Mouse (Mus musculus) forelimb bud, embryonic 11.5 days (tissue): ENCODE measurements at regions not wholly inside any gene's neighbourhood (a gene's known extent, or its start where the extent isn't known, plus 50 kb on each side); places are given as distances from the start of the nearest gene placed in this dataset.
"Not testable (repeated sequence)": the region's sequence is repeated elsewhere in the genome, so short reads cannot be mapped to it uniquely, and the experiment has no call there.

ENCODE experiments used
- DNase-seq: peaks from one replicate; pipeline ENCODE4 v3.0.0-alpha.2; 2012; ENCODE audit warnings: low read depth, low spot score

DNA sequence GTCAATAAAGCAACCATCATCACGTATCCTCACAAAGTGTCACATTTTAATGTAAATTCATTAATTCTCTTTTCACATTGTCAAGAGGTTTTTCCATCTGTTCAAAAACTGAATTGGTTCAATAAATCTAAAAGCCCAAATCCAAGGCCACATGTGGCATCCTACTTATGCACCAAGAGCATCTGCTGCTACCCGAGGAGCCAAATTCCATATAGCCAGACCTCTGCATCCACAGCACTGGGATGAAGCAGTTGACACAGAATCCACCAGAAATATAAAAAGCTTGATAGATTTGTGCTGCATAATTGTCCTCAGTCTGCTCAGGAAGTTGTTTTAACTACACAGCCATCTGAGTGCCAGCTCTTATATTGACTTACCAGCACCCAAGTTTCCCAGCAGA, 164.4 kb upstream of the Tram1l1 start:
- no peak for DNase-seq

DNA sequence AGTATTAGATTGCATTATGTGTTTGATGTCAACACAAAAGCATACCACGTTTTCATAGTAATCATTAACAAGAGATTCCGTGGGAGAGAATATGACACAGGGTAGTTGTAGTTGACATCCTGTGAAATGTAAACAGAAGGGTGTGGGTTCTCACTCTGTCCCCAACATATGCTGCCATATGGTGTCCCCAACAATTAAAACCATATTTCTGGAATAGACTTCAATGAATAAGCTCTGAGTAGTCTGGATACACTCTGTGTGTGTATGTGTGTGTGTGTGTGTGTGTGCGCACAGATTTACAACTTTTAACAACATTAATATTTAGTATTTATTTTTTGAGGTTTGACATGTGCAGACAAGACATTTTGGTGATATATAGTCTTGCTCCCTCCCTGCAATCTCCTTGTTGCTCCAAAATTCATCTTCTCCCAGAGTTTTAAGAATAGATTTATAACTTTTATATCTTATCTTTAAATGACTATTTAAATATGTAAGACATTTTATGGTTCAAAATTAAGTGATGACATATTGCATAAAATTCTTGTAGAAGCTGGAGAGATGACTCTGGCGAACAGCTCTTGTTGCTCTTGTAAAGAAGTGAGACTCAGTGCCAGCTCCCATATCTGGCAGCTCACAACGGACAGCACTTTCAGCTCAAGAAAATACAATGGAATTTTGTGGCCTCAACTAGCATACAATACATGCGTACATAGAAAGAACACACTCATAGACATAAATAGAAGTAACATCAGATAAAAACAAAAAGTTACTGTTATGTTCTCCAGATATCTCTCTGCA, 162.6 kb upstream of the Tram1l1 start:
- no peak for DNase-seq

DNA sequence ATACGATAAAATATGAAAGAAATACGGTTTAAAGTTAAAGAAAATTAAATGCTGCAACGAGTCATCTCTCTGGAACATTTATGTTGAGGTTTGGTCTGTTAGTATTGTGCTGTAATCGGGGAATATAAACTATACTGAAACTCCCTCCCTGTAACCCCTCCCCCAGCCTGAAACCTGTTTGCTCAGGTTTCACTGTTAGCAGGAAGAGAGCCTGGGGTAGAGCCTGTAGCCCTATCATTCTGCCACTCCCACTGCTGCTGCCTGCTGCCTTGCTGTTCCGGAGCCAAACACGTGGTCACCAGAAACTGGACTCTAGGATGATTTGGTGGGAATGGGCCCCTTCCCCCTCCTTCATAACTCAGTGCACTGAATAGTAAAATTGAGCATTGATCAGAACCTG, 127.3 kb upstream of the Tram1l1 start:
- not testable (repeated sequence) for DNase-seq

DNA sequence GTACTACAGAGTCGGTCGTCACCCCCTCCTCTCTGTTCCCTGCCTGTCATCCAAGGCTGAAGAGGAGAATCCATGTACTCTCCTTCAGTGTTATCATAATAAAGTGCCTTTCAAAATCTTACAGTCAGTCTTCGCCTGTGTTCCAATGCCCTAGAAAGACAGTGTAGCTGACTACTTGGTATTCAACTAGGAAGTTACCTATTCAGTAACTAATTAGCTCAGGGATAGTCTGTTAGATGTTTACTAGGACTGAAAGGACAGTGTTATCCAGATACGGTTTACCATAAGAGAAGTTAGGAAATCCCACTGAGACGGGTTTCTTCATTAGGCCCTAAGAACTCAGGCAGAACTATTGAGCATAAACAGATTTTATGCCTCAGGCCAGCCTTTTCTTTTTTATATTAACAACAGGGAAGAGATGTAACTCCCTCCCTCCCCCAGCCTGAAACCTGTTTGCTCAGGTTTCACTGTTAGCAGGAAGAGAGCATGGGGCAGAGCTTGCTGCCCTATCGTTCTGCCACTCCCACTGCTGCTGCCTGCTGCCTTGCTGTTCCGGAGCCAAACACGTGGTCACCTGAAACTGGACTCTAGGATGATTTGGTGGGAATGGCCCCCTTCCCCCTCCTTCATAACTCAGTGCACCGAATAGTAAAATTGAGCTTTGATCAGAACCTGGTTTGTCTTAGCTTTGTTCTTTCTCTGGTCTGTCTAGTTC, 120.3 kb upstream of the Tram1l1 start:
- DNase-seq, result not testable (repeated sequence)

DNA sequence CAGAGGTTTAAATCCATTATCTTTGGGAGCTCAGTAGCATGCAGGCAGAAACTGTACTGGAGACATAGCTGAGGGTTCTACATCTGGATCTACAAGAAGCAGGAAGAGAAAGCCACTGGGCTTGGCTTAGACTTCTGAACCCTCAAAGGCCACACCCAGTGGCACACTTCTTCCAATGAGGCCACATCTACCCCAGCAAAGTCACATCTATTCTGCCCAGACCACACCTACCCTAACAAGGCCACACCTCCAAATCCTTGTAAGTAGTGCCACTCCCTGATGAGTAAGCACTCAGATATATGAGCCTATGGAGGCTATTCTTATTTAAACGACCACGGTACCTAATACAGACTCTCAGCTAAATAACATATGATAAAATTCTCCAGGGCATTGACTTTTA, 103.5 kb upstream of the Tram1l1 start:
- no peak for DNase-seq

DNA sequence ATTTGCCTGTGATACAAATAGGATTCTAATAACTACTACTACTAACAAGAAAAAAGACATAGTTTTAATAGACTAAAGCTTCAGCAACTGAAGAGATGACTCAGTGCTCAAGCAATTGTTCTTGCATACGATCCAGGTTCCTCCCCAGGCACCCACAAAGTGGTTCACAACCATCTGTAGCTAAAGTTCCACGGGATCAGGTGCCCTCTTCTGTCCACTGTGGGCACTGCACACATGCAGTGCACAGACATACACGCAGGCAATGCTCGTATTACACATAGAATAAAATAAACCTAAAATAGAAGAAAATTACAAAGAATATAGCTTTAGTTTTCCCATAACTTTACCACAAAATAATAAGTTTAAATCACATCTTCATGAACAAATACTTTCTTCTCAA, 94.7 kb upstream of the Tram1l1 start:
- DNase-seq, result no peak

DNA sequence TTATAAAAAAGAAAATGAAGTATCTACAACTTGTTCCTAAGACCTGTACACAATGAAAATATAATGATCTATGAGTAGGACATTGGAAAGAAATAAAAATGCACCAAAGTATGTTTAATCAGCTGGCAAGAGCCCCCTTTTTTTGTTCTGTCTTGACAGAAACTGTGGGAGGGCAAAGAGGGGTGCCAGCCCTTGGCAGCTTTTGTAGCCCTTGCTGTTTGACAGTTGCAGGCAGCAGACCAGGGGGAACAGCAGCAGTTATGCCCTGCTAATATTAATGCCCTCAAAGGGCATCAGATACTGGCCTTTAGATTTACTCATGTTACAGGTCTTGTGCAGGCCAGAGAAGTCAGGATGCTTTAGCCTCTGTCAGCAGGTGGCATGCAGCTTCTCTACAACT, 93.0 kb upstream of the Tram1l1 start:
- no peak for DNase-seq

DNA sequence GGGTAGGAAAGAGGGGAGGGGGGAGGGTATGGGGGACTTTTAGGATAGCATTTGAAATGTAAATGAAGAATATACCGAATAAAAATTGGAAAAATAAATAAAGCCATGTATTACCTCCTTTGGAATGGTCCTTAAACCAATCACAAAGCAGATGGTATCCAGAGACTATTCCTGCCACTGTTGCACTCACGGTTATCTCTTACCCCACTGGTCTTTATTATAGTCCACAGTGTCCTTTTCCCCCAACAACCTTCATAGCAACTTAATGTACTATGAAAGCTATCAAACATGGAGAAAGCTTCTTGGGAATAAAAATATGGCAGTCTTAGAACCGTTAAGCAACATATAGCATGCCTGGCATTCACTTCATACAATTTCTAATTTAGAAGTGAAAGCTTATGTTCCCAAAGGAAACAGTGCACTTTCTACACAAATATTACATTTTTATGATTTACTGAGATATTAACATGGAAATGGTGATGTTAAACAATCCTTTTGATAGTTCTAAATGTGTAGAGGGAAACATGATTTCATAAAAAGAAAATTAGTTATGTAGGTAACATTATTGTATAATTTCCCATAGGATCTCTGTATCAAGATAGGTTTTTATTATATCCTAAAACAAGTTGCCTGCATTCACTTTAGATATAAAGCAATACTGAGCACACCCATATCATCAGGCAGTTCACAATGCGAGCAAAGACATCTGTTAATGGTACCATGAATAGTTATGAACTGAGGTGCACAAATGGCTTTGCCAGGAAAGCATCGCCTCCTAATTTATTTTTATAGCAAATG, 79.5 kb upstream of the Tram1l1 start:
- no peak for DNase-seq

DNA sequence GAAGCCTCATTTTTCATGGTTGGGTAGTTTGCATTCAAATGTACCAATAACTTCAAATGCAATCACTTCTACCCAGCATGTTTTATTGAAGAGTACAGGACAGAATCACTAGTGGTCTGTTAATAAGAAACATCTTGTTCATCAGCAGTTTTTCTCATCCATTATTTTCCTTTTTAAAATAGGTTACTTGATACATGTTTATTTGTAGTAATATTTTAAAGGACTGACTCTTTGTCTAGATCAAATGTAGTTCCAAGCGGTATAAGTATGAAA, 79.0 kb upstream of the Tram1l1 start:
- no peak for DNase-seq

DNA sequence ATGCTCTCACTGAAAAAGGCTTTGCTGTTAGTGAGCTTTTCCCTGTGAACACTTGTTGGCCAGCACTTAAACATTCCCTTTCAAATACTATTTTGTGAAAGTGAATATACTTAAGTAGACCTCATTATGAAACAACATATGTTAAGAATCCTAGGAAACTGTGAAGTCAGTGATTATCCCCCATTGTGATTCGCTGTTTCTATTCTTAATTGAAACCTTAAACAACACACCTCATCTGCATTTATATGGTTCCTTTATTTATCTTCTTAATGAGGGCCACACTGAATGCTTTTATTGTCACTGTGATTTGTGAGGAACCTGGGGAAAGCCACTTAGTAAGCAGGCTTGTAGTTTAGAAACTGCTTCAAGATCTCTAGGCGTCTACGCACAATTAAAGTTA, 58.5 kb upstream of the Tram1l1 start:
- no peak for DNase-seq

DNA sequence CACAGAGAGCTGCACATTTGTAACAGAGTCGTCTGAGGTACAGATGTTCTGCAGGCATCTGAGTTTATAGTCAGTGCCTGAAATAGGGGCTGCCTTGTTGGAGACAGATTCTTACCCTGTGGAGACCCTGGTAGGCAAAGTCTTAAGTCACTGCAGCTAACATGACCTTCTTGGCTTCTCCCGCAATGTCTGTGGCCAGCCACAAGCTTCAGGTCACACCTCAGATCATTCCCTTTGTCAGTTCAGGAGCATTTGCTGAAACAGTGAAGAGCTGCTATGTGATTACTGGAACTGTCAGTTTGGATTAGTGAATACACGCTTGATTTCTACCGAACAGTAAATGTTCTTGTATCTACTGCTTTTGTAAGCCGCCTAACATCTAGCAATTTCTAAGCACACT, 53.8 kb upstream of the Tram1l1 start:
- DNase-seq, result no peak

DNA sequence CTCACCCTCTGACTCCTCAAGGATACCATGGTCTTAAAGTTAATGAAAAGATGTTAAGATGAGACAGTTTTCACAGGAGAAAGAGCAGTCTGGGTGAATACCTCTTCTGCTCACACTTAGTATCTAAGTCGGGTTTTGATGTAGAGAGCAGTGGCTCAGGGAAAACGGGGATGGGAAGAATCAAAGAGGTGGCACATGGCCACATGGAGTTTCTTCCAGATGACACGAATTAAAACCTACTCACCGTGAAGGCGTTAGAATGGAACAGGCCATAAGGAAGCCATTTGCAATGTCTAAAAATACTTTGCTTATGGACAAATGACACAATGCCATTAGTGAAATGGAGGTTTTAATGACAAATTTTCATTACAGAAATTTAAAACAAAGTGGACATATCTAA, 50.1 kb upstream of the Tram1l1 start:
- DNase-seq, result no peak
